Mouse (Mus musculus) frontal cortex, postnatal 36 days (tissue): ENCODE data around the gene Ppm1m.
A peak's percentile ranks its signal among the peaks of the same experiment; 100 is the strongest.
"Not testable (repeated sequence)": the region's sequence is repeated elsewhere in the genome, so short reads cannot be mapped to it uniquely, and the experiment has no call there.

Experiments used
- DNase-seq, 2 experiments: peaks; one replicate each; pipeline ENCODE4 v3.0.0; 2022; ENCODE audit warnings: low spot score in 2 of 2

The Ppm1m gene

DNA sequence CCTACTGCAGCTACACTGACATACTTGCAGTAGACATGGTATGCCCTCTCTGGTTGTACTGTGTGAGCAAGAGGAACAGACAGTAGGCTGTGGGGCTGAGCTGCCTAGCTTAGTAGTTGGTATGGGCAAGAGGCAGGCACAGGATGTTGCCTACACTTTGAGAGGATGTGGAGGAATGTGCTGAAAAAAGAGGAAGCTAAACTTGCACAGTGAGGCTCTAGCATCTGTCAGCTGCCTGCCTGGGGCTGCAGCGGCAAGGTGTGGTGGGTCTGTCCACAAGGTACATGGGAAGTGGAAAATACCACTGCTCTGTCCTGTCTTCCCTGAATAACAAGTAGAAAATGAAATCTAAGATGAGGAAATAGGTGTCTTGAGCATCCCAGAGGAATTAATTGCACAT, 6.5 kb downstream of the Ppm1m start:
- no peak for DNase-seq

- DNase-seq = no peak
Observed at GRCm38 (mm10) chr9:106192024-106192423, 7.5 kb downstream of the Ppm1m start.

DNA sequence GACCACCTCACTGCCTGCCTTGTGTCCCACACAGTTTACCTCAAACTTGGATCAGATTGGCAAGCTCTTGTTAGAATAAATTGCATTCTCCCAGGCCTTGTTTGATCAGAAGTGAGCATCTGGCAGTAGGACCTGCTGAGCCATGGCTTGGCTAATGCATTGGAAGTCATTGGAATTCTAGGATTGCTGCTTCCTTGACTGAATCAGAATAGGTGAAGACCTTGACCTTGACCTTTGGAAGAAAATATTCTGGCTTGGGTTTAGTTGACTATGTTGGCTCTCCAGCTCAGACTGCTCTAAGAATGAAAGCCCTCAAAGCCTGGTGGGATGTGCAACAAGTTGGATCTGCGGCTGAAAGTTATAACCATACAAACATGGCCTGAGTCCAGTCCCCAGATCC, 8.2 kb downstream of the Ppm1m start:
- DNase-seq = no peak

DNA sequence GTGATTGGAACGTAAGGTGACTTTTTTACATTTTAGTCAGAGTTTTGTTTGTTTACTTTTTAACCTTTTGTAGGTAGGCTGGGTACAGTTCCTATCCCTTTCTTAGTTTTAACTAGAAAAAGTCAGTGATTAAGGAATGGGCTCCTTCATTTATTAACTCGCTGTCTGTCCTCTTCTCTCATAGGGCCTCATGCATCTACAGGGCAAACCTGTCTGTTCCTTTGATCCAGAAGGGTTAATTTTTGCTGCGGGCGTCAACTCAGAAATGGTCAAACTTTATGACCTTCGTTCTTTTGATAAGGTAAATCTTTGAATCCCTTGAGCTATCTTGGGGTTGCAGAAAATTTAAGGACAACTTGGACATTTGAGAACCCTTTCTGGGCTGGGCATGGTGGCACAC, 15.6 kb downstream of the Ppm1m start:
- DNase-seq = no peak

DNA sequence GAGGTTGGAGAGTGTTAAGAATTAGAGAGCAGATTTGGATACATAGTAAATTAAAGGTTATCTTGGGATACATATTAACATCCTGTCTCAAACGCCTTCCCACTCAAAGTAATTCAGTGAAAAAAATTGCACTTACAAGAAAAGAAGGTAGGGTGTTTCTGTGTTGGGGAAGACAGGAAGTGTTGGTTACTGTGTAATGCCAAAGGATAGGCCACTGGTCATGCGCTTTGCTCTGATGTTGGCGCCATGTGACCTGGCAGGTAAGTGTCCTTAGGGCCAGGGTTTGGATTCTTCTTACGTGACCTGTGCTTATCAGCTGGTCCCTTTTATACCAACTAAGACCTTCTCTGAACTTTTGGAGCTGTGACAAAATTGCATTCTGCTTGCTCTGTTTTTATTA, 17.4 kb downstream of the Ppm1m start:
- DNase-seq = no peak

DNA sequence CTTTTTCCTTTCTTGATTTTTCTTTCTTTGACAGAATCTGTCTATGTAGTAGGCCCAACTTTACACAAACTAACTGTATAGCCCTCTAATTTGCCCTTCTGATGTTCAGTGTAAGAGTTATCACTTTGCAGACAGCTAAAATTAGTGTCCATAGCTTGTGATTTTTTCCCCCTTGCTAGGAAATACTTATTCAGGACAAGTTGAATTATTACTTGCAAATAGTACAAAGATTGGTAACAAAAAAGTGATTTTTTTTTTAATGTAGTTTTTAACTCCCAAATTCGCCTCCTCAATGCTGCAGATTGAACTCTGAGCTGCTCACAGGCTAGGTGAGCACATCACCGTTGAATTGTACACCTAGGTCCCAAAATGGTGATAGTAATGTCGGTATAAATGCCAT, 19.6 kb downstream of the Ppm1m start:
- no peak for DNase-seq

GRCm38 (mm10) chr9:106179454-106179853, 20.1 kb downstream of the Ppm1m start:
- no peak for DNase-seq

- DNase-seq = no peak
Observed at GRCm38 (mm10) chr9:106177799-106178198, 21.7 kb downstream of the Ppm1m start.

DNA sequence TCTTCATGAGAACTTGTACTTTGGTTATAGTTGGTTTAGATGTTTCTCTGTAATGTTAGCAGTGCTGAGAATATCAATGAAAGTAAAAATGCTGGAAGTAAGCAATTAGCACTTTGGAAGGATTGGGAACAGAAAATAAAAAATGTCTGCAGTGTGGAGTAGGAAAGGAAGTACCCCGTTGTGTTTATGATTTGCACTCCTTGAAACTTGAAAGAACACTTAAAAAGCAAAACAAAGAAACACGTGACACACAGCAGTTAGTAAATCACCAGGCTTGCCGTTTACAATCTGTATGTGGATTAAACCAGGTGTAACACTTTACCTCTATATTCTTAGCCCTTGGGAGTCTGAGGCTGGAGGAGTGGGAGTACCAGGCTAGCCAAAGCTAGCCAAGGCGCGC, 22.8 kb downstream of the Ppm1m start:
- no peak for DNase-seq

- no peak for DNase-seq
Observed at GRCm38 (mm10) chr9:106175552-106176200, 23.9 kb downstream of the Ppm1m start.

- DNase-seq = no peak
Observed at GRCm38 (mm10) chr9:106173363-106173762, 26.2 kb downstream of the Ppm1m start.

GRCm38 (mm10) chr9:106172527-106172926, 27.0 kb downstream of the Ppm1m start:
- no peak for DNase-seq

GRCm38 (mm10) chr9:106171346-106172158, 28.0 kb downstream of the Ppm1m start:
- DNase-seq = peak; percentile 49 to 61

DNA sequence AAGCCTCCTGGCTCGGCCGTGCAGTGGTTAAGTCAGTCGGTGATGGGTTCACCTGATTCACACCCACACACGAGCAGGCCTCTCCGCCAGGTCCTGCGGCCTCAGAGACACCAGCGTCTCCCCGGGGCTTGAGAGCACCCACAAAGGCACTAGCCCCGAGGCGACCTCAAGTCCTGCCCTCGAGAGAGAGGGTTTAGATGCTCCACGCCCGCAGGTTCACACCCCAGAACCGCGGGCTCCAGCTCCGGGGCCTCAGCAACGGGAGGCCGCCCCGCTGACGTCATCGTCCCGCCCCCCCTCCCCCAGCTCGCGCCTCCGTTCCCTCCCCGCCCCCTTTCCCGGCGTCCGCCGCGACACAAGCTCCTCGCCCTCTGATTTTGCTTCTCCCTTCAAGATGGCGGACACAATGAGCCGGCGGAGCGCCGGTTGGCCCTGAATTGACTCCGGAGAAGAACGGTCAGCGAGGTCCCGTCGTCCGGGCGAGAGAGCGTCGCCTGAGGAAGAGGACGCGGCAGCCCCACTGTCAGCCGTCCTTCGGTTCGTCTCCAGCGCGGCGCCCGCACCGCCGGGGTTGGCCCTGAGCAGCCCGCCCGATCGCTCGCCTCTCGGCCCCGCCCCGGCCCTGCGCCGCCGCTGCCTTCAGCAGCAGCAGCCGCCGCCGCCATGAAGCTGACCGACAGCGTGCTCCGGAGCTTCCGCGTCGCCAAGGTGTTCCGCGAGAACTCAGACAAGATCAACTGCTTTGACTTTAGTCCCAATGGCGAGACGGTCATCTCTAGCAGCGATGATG, 28.8 kb downstream of the Ppm1m start, which contains the start of gene Wdr82:
Gene Wdr82, plus strand, starts transcription at position 373 of the 790 bp plus-strand sequence.
- peak; percentile 85 to 89 for DNase-seq

- no peak for DNase-seq
Observed at GRCm38 (mm10) chr9:106169917-106170316, 29.6 kb downstream of the Ppm1m start.

DNA sequence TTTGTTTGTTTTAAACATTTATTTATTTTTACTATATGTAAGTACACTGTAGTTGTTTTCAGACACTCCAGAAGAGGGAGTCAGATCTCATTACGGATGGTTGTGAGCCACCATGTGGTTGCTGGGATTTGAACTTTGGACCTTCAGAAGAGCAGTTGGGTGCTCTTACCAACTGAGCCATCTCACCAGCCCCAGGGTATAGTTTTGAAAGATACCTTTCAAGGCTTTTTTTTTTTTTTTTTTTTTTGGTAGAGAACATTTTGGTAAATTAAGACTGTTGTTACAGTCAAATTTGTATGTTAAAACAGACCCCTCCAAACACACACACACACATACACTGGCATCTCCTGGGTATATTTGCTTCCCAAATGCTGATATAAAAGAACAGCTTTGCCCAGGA, 30.5 kb downstream of the Ppm1m start:
- not testable (repeated sequence) for DNase-seq

DNA sequence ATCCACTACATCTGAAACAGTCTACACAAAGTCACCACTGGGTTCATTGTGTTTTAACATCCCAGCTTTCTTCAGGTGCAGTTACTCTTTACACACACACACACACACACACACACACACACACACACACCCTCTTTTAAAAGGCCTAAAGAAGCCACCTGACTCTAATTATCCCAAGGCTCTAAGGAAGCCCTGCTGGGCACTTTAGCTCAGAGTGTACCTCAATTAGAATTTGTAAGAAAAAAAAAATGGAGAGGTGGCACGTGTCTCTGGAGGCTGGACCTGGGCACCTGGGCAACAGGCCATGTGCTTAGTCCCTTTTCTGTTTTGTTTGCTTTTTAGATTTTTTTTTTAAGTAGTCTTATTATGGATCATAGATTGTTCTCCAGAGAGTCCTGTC, 31.8 kb downstream of the Ppm1m start:
- no peak for DNase-seq

- no peak for DNase-seq
Observed at GRCm38 (mm10) chr9:106167241-106167640, 32.3 kb downstream of the Ppm1m start.

GRCm38 (mm10) chr9:106166709-106167108, 32.8 kb downstream of the Ppm1m start:
- DNase-seq = no peak

- DNase-seq = no peak
Observed at GRCm38 (mm10) chr9:106160426-106160825, 39.1 kb downstream of the Ppm1m start.

GRCm38 (mm10) chr9:106159784-106160301, 39.7 kb downstream of the Ppm1m start:
- DNase-seq = peak; percentile 93 to 96

DNA sequence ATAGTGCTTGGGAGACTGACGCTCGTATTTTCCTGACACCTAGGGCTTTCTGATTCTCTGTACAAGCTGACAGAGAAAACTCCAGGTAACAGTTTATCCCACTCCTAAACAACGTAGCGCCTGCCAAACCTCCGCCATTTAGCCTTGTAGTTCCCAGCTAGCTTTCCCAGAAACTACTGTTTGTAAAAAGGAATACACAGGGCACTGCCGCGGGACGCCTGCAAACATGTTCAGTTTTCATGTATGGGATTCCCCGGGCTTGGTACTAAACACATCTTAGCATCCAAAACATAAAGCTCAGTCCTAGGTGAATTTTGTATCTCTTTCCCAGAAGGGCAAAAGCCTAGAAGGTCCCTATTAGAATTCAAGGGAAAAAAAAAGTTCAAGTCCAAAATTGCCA, 40.3 kb downstream of the Ppm1m start:
- DNase-seq = no peak
